Comparison of ENCODE assay signal across 15 mouse cellular contexts in genomic region chr13:111744233-111745000, GRCm38 (mm10).
A peak's percentile ranks its signal among the peaks of the same experiment; 100 is the strongest.
DNase-seq lines count a peak whose midpoint lies in the region; ATAC-seq lines count a peak whose summit lies in the region.
"Had no signal": no experiment of that assay in that cellular context is flagged by ENCODE, and none has a peak within 500 bp of the region (broad histone marks: within the 10 kb centered on the region; RNA-seq: fewer than 3 reads in every experiment).

No protein-coding gene starts in this region.

- DNase-seq in heart, adult 11 months: peak; percentile 79
- DNase-seq in heart, postnatal 36 days: no peak
- DNase-seq in Muller cell, postnatal 12 days (ENCODE audit: inconsistent ontology term): peak; percentile 35
- no peak for DNase-seq in left cerebral cortex, postnatal 10 days (ENCODE audit: extremely low spot score in 1 of 2, low spot score in 2 of 2)
- DNase-seq in left cerebral cortex, adult 11 months (ENCODE audit: low spot score): no peak
- DNase-seq: forebrain, postnatal 0 days; gastrocnemius, postnatal 36 days; kidney, adult 8-10 months had no signal

- intact Hi-C loops in heart, postnatal 36 days (cut with DNase I): no loop called here
- intact Hi-C loops in left cerebral cortex, postnatal 10 days (cut with DNase I): loop anchor here (5.0 kb wide), 2 partner anchors 282 to 1362 kb away; no protein-coding TSS in a partner anchor

- no peak overlapping the region for H3K4me3 ChIP-seq in intestine, embryonic 16.5 days (ENCODE audit: low read length)
- H3K4me3 ChIP-seq: embryonic facial prominence, embryonic 15.5 days; heart, embryonic 13.5 days; limb, embryonic 15.5 days had no signal

- no peak overlapping the region for H3K9ac ChIP-seq in intestine, embryonic 16.5 days (ENCODE audit: low read depth, low read length)
- H3K9ac ChIP-seq: embryonic facial prominence, embryonic 15.5 days; forebrain, postnatal 0 days; heart, embryonic 13.5 days; limb, embryonic 15.5 days had no signal

- H3K36me3 ChIP-seq in intestine, embryonic 16.5 days (ENCODE audit: control insufficient read depth, insufficient read depth, low read length): peaks cover 9% of the 10 kb centered on the region; the same call in 1 of the 2 replicates

- ATAC-seq in intestine, embryonic 16.5 days: peak; percentile 46; the same call in 1 of the 2 replicates
- ATAC-seq in megakaryocyte-erythroid progenitor cell, adult 5-6 weeks (replicated peaks; ENCODE audit: low FRiP score, low TSS enrichment, poor library complexity, severe bottlenecking): peak; percentile 70
- no peak for ATAC-seq in frontal cortex, adult (ENCODE audit: low TSS enrichment)
- ATAC-seq: forebrain, postnatal 0 days had no signal

- no peaks in the 10 kb centered on the region for H3K4me1 ChIP-seq in intestine, embryonic 16.5 days (ENCODE audit: control insufficient read depth, insufficient read depth, low read length)
- H3K4me1 ChIP-seq: embryonic facial prominence, embryonic 15.5 days; limb, embryonic 15.5 days had no signal

- H3K9me3 ChIP-seq in intestine, embryonic 16.5 days (ENCODE audit: control insufficient read depth, low read length): no peaks in the 10 kb centered on the region
- H3K9me3 ChIP-seq: embryonic facial prominence, embryonic 15.5 days; heart, embryonic 13.5 days; limb, embryonic 15.5 days had no signal

- 72% methylated on average over 6 of the region's 6 CpGs for WGBS in intestine, embryonic 16.5 days

- H3K27ac ChIP-seq in intestine, embryonic 16.5 days (ENCODE audit: low read length): no peak overlapping the region
- H3K27ac ChIP-seq: embryonic facial prominence, embryonic 15.5 days; heart, embryonic 13.5 days; limb, embryonic 15.5 days; macrophage had no signal

- H3K4me2 ChIP-seq in intestine, embryonic 16.5 days (ENCODE audit: low read depth, low read length): no peak overlapping the region
- H3K4me2 ChIP-seq: embryonic facial prominence, embryonic 15.5 days; heart, embryonic 13.5 days; limb, embryonic 15.5 days had no signal

- no peaks in the 10 kb centered on the region for H3K27me3 ChIP-seq in intestine, embryonic 16.5 days (replicated peaks; ENCODE audit: control insufficient read depth, insufficient read depth, low read length)
- H3K27me3 ChIP-seq: embryonic facial prominence, embryonic 15.5 days; heart, embryonic 13.5 days; limb, embryonic 15.5 days had no signal

Comparison
In these comparisons a context has a peak if more than half of its experiments do, and no peak if none do; other contexts are left out.
1. DNase-seq: peak in heart, adult 11 months (single experiment) and Muller cell, postnatal 12 days (single experiment); none in heart, postnatal 36 days (0 of 2), left cerebral cortex, postnatal 10 days (0 of 2) and left cerebral cortex, adult 11 months (single experiment).